Mouse (Mus musculus) left cerebral cortex, adult 8-10 months (tissue): ENCODE data around the gene Olfr1377. TPM values are rescaled to one million over a fixed set of nuclear protein-coding genes. Genes with fewer than 3 reads are reported as not detected.
"Not testable (repeated sequence)": the region's sequence is repeated elsewhere in the genome, so short reads cannot be mapped to it uniquely, and the experiment has no call there.

ENCODE experiments used
- DNase-seq, 2 experiments: peaks; one replicate each; pipeline ENCODE4 v3.0.0; 2022; ENCODE audit warnings: low spot score in 2 of 2
- total RNA-seq, 4 experiments: library from RNA; stranded (reverse); gene quantifications; 2 replicates each; pipeline ENCODE4 v1.2.4; 2022

The Olfr1377 gene
- total RNA-seq, result not detected

DNA sequence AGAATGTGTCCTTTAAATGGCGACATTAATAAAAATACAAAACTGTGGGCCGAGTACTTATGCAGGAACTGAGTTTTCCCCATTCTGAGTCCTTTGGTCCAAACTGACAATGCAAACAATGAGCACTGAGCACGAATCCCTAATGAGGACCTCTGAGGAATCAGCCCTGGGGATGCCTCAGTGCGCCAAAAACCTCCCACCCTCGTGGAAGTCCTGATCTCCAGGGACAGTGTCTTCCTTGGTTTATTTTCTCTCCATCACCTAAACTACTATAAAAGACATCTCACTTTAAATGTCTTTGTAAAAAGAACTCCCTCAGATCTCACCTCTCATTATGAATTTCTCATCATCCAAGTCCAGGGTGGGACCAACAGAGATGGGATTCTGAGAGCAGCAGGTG, at the start of gene Olfr1377:
Olfr1377 (plus strand) TSS at position 301 of the 400 bp plus-strand sequence.
- no peak for DNase-seq

DNA sequence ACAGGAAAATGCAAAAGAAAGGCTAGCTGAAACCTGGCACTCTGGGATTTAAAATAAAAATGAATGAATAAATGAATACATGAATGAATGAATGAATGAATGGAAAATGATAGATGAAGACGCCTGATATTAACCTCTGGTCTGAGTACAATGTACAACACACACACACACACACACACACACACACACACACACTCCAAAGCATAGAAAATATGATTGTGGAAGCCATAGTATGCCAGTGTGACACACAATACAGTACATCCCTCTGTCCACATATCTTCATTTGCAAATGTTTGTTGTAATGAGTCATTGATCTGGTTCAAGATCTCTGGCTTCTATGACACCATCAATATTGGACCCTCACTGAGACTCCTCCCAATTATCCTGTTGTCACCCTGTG, 49.7 kb upstream of the Olfr1377 start:
- DNase-seq, result no peak

DNA sequence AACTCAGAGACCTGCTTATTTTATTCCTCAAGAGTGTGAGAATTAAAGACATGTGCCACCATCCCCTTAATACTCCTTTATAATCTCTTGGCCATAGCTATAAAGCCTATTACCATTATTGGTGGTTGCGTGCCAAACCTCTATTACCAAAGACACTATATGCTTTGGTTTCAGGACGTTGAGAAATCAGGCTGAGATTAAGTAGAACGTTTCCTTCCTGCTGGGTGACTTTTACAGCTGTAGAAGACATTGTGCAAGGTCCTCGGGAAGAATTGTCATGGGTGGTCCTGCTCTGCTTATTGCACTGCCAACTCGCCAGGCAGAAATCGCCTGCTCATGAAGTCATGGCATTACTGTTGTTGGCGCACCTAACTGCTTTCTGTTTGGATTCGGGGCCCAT, 43.3 kb upstream of the Olfr1377 start:
- no peak for DNase-seq

DNA sequence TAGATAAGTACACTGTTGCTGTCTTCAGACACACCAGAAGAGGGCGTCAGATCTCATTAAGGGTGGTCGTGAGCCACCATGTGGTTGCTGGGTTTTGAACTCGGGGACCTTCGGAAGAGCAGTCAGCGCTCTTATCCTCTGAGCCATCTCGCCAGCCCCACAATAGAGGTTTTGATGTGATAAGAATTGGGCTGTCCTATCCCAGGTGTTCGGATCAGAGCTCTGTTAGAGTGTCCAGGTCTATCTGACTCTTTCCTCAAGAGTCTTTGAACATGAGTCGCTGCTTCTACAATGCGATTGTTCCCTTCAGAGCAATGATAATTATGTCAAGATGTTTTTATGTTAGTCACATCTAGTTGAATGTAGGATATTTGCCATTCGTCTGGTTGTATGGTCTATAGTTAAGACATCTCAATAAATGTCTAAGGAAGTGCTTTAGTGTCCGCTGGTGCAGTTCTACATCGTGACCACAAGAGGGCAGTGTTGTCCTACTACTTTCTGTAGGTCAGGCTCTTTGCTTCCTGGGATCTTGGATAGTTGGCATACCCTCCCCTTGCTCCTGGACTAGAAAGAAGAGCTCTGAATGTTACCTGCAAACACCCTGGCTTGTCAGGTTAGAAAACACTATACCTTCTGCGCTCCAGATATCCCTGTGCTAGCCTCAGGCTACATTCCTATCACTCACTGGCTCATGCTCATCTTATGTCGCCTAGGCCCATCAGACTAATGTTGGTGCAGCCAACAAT, 42.0 kb upstream of the Olfr1377 start:
- no peak for DNase-seq

DNA sequence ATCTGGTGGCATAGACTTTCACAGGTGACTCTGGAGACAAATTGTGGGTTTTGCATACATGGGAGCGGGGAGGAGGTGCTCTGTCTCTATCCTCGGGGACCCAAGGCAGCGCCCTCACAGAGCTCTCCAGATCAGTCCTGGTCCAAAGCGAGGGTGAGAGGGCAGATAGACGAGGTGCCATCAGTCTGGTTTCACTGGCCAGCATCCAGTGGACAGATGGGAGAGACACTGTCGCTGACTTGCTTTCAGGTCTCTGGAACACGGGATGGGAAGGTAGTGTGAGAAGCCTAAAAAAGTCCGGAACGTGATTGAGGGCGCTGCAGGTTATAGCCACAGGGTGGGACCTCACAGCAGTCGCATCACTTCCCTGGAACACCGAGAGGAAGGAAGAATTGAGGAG, 39.4 kb upstream of the Olfr1377 start:
- DNase-seq, result no peak

DNA sequence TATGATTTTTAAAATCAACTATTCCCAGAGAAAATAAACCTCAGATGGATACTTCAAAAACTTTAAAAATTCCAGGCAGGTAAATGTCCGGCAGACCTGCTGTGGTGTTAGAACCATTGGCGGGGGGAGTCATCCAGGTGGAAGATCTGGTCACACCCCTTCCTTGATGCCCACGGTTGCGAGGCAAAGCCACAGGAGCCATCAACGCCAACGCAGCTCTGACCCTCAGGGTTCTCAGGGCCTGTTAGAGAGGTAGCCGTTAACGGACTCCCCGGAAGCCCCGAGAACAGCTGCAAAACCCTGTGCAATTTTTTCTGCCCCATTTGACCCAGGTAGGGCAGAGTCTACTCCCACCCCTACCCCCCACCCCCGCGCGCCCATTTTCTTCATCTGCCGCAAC, 38.3 kb upstream of the Olfr1377 start, which contains the start of gene 4933414I15Rik:
4933414I15Rik (minus strand) TSS at position 260 of the 400 bp plus-strand sequence.
- DNase-seq, result no peak

DNA sequence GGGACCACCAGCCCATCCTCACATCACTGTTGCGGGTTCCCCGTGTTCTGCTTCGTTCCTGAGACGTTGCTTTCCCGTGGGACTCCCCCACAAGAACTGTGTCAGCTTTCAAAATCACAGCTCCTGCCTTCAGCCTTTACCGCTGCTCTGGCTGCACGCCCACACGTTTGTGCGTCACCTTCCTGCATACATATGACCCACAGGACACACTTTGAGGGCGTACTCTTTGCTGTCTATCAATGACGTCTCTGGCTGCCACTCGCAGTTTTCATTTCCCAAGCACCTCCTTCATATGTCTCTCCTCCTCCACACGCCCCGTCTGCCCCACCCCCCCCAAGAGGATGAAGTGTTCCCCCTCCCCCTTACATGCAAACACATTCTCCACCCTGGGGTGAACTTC, 29.5 kb upstream of the Olfr1377 start:
- peak in 1 of 2 experiments; percentile 49 for DNase-seq

DNA sequence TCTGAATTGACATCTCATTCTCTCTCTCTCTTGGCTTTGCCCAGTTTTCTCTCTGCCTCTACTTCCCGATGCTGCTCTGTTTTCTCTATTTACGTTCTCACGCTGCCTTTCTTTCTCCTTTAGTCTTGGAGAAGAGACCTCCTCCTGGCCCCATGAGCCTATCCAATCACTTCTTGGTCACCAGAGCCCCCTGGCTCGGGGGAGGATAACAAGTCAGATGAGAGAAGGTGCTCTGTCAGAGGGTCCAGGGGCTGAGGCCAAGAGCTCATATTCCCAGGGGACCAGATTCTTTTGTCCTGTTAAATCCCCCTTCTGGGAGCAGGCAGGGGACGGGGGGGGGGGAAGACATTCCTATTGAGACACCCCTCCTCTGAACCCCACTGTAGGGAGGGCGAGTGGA, 28.1 kb upstream of the Olfr1377 start, which contains the start of gene Prop1:
Prop1 (minus strand) TSS at position 101 of the 400 bp plus-strand sequence.
- DNase-seq, result no peak

DNA sequence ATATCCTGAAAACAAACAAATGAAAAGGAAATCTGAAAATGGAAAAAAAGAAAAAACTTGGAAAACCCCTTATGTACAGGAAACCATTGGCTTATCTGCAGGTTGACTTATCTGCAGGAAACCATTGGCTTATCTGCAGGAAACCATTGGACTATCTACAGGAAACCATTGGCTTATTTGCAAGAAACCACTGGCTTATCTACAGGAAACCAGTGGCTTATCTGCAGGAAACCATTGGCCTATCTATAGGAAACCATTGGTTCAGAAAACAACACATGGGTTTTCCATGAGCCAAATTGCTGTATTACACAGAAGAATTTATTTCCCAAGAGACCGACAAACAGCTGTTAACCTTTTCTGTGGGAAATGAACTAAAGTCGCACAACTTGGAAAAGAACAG, 16.9 kb upstream of the Olfr1377 start:
- no peak for DNase-seq

DNA sequence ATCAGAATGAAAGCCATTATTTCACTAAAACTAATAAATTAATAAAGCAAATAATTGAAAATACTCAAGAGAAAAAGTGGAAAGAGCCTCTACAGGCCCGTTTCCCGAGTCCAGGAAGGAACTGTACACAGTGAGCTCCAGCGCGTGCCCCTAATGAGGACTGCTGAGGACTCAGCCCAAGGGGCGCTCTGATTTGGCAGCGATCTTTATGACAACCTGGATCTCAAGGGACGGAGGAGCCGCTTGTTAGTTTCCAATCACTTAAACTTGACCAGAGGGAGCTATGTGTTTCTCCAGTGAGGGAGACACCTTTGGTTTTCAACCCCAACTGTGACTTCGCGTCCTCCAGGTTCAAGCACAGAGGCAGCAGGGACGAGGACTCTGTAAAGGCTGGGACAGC, 15.5 kb upstream of the Olfr1377 start, which contains the start of gene Olfr1378:
Olfr1378 (plus strand) TSS at position 301 of the 400 bp plus-strand sequence.
- no peak for DNase-seq

DNA sequence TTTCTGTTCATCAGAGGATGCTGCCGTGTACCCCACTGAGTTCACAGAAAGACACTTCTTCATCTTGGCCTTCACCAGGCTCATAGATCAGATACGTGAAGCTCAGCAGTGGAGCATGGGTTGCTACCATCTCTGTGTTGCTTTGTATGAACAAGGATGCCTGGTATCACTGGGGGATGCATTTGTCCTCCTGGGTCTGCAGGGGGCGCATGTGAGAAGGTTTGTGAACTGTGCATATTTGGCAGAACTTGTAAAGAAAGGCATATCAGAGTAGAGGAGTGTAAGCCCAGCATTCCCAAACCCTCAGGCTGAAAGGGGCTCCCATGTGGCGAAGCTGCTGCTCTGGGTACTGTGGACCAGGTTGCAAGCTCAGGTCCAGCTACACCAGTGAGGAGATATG, 4.6 kb upstream of the Olfr1377 start:
- DNase-seq, result no peak

DNA sequence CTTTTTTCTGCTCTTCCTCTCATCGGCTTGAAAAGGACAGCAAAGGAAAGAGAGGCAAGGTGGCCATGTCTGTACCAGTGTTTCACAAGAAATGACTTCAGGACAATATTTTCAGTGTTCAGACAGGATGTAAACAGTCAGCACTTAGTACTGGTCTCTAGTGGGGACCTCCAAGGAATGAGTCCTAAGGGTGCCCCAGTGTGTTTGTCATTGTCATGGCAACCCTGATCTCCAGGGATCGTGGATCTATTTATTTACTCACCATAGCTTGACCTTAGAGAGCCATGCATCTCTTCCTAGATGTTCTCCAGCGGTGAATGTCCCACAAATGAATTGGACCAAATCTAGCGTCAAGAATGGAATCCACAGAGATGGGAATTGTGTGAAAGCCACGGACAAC, 21.5 kb downstream of the Olfr1377 start, which contains the start of gene Olfr51:
Olfr51 (plus strand) TSS at position 301 of the 400 bp plus-strand sequence.
- DNase-seq, result no peak

DNA sequence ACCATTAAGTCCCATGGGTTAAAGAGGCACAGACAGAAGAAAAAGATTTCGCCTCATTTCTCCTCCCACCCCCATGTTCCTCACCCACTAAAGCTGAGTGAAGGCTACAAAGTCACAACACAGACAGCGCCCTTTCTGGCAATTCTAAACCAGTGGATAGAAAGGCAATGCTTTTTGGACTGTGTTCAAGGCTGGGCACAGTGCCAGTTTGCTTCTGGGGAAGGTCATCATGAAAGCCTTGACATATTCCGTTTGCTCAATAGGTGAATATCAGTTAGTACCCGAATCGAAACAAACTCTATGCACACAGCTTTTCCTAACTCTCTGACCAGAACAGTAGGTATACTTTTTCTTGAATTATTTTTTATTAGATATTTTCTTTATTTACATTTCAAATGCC, 30.1 kb downstream of the Olfr1377 start:
- DNase-seq, result no peak

DNA sequence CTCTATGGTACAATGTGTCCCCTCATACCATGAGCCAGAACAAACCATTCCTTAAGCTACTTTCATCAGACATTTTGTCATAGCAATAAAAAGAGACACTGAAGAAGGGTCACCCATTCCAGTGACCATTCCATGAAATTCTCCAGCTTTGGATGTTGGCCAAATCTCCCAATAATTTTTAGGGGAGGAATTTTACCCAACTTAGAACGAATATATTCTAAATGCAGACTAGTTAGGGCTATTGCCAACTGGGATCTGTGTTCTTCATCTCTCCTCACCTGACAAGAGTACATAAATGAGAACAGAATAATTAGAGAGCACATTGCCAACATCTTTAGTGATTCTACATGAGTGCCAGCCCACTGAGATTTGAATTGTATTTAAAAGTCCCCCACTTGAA, 32.2 kb downstream of the Olfr1377 start, which contains the start of gene Olfr54:
Olfr54 (plus strand) TSS at position 301 of the 400 bp plus-strand sequence.
- no peak for DNase-seq

DNA sequence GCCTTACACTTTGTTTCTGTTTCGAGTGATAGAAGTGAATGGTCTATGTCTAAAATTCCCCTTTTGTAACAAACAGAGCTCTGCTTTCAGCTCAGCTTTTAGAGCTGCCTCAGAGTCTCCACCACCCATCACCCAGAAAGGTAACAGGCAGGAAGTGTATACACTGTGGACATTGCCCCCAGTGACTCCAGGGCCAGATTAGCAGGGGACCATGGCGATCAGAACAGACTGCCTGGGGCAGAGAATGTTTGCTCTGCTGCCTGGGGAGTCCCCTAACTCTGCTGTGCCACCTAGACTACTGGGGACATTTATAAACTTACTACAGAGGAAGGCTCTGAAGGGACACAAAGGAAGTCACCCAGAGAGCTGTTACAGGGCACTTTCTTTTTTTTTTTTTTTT, 34.6 kb downstream of the Olfr1377 start:
- no peak for DNase-seq

DNA sequence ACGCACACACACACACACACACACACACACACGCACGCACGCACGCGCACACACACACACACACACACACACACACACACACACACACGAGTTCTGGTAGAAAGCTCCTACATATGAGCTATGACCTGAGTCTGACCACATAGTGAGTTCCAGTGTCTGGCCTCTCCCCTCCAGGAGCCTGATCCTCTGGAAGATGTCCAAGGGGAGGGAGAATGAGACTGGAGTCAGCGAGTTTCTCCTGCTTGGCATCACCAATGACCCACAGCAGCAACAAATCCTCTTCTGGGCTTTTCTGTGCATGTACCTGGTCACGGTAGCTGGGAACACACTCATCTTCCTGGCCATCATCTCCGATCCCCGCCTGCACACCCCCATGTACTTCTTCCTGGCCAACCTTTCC, 45.0 kb downstream of the Olfr1377 start:
- not testable (repeated sequence) for DNase-seq

DNA sequence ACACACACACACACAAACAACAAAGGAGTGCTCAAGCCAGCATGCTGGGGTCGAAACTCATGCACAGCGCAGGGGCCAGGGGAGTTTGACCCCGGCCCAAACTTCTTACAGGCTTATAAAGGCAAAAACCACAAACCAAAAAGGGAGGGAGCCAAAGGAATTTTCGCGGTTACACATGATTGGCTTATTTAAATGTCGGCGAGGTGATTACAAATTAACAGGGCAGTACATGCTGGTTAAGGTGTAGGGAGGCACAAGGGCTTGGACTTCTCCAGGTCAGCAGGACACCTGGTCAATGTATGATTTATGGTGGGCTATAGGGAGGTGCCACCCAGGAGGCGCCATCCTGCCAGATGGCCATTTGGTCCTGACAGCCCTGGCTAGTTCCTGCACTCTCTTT, 47.6 kb downstream of the Olfr1377 start:
- not testable (repeated sequence) for DNase-seq

DNA sequence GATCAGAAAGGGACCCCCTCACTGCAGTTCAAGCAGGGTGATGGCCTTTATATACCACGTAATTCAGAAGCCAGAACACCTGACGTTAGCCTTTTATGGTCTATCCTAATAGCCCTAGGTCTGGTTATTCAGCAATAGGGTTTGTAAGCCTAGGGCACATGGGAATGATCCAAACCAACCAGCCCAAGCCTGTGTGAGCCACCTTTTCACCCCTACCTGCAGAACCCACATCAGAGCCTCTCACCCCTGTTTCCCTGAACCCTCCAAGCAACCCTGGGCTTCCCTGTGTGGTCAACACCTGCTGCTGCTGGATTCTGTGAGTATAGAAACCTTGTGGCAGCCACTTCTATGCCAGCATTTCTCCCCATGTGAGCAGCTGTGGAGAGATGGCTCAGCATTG, 48.5 kb downstream of the Olfr1377 start:
- DNase-seq, result no peak

DNA sequence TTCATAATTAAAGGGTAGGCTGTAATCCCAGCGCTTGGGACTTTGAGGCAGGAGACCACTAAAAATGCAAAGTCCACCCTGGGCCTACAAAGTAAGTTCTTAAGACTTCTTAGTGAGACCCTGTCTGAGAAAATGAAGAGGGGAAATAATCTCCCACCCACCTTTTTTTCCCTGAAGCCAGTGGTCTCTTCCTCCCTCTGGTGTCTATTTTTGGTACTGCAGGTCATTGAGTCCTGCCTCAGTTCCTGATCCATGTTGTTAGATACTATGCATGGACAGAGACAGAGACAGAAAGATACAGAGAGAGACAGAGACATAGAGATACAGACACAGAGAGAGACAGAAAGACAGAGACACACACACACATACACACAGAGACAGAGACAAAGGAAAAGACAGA, 51.1 kb downstream of the Olfr1377 start:
- DNase-seq, result no peak

DNA sequence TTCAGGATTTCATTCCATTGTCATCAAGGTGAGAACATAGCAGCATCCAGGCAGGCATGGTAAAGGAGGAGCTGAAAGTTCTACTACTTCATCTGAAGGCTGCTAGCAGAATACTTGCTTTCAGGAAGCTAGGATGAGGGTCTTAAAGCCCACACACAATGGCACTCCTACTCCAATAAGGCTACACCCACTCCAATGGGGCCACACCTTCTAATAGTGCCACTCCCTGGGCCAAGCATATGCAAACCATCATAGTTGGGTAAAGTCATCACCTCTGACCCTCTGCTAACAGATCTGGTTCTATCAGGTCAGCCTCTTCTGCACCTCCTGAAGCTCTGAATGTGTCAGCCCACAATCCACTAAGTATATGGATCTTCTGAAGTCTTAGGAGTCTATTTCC, 52.4 kb downstream of the Olfr1377 start:
- DNase-seq, result not testable (repeated sequence)

DNA sequence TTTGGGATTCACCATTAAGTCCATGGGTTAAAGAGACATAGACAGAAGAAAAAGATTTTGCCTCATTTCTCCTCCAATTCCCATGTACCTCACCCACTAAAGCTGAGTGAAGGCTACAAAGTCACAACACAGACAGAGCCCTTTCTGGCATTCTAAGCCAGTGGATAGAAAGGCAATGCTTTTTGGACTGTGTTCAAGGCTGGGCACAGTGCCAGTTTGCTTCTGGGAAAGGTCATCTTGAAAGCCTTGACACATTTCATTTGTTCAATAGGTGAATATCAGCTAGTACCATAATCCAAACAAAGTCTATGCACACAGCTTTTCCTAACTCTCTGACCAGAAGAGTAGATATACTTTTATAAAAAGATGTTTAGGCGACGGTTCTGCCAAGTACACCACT, 54.2 kb downstream of the Olfr1377 start:
- DNase-seq, result no peak
